Mouse (Mus musculus) ES-Bruce4 (cell line): ENCODE data around the gene Fkbp6. TPM values are rescaled to one million over a fixed set of nuclear protein-coding genes. Genes with fewer than 3 reads are reported as not detected.

Source experiments
- H3K27ac ChIP-seq: 2 replicates; pipeline ENCODE4 v1.5.1; 2012; ENCODE audit warnings: low read length, inconsistent platforms; ENCODE audit not compliant: insufficient read depth
- H3K27me3 ChIP-seq: 2 replicates; pipeline ENCODE4 v1.6.1; 2012; ENCODE audit warnings: mild to moderate bottlenecking, low read length, inconsistent platforms; ENCODE audit not compliant: control insufficient read depth, poor library complexity, insufficient read depth, severe bottlenecking
- H3K36me3 ChIP-seq: 2 replicates; pipeline ENCODE4 v1.6.1; 2012; ENCODE audit warnings: inconsistent platforms, mild to moderate bottlenecking, low read length, moderate library complexity; ENCODE audit not compliant: control insufficient read depth, poor library complexity, insufficient read depth, severe bottlenecking
- H3K4me1 ChIP-seq: one replicate; pipeline ENCODE4 v1.8.1; 2011; ENCODE audit warnings: low read length; ENCODE audit not compliant: control insufficient read depth, insufficient read depth
- H3K4me3 ChIP-seq: 2 replicates; pipeline ENCODE4 v1.5.1; 2011; ENCODE audit warnings: low read depth, mild to moderate bottlenecking, low read length
- H3K9ac ChIP-seq: 2 replicates; pipeline ENCODE4 v1.6.1; 2012; ENCODE audit warnings: low read depth, mild to moderate bottlenecking, inconsistent platforms; ENCODE audit not compliant: poor library complexity, severe bottlenecking
- H3K9me3 ChIP-seq: replicated peaks from 2 replicates; pipeline ENCODE4 v1.6.1; 2012; ENCODE audit warnings: mild to moderate bottlenecking, low read length, inconsistent platforms; ENCODE audit not compliant: control insufficient read depth, poor library complexity, insufficient read depth, severe bottlenecking
- CTCF ChIP-seq: IDR thresholded peaks from one replicate; pipeline ENCODE4 v1.8.1; 2011; ENCODE audit warnings: low read depth, low read length
- EP300 ChIP-seq: IDR thresholded peaks from 2 replicates; pipeline ENCODE4 v1.6.1; 2011; ENCODE audit warnings: low read depth, low read length; ENCODE audit not compliant: insufficient read depth
- POLR2A ChIP-seq: IDR thresholded peaks from one replicate; pipeline ENCODE4 v1.8.1; 2011; ENCODE audit warnings: low read length; ENCODE audit not compliant: insufficient read depth
- polyA plus RNA-seq: library from polyadenylated mRNA; stranded (reverse); fragments of >200 nt; gene quantifications from 2 replicates; pipeline ENCODE4 v1.2.4, GENCODE M21; 2011; ENCODE audit warnings: low read depth; ENCODE audit not compliant: missing spikeins, insufficient read depth, insufficient read length

Gene Fkbp6
- polyA plus RNA-seq, 1 experiment: 0.49 TPM

- TF ChIP-seq EP300 (no peak), POLR2A (no peak), CTCF (no peak)
- H3K4me1 ChIP-seq: no peaks in the 10 kb centered on the region
- no peaks in the 10 kb centered on the region for H3K27me3 ChIP-seq
- H3K9ac ChIP-seq: no peak overlapping the region
- 0 out of 2 replicates have a peak, but pooled peaks cover 5% of the 10 kb centered on the region for H3K9me3 ChIP-seq
- no peaks in the 10 kb centered on the region for H3K36me3 ChIP-seq
- H3K4me3 ChIP-seq: no peak overlapping the region
- no peak overlapping the region for H3K27ac ChIP-seq
Measured at GRCm38 (mm10) chr5:135347511-135348011, 2.3 kb downstream of the Fkbp6 start.

GRCm38 (mm10) chr5:135346430-135346829 lies 3.4 kb downstream of the Fkbp6 start:
- Histone ChIP-seq H3K27ac (no peak overlapping the region), H3K4me3 (no peak overlapping the region), H3K4me1 (no peaks in the 10 kb centered on the region), H3K9ac (no peak overlapping the region), H3K9me3 (0 out of 2 replicates have a peak, but pooled peaks cover 5% of the 10 kb centered on the region), H3K36me3 (no peaks in the 10 kb centered on the region), H3K27me3 (no peaks in the 10 kb centered on the region)
- TF ChIP-seq CTCF: no peak
- no peak for TF ChIP-seq EP300
- no peak for TF ChIP-seq POLR2A

GRCm38 (mm10) chr5:135345989-135346388 lies 3.9 kb downstream of the Fkbp6 start:
- Histone ChIP-seq H3K4me3 (no peak overlapping the region), H3K9ac (no peak overlapping the region), H3K36me3 (no peaks in the 10 kb centered on the region), H3K9me3 (0 out of 2 replicates have a peak, but pooled peaks cover 4% of the 10 kb centered on the region), H3K27ac (no peak overlapping the region), H3K27me3 (no peaks in the 10 kb centered on the region), H3K4me1 (no peaks in the 10 kb centered on the region)
- TF ChIP-seq EP300 (no peak), CTCF (no peak)

GRCm38 (mm10) chr5:135337575-135337974 lies 12.3 kb downstream of the Fkbp6 start:
- H3K9ac ChIP-seq: no peak overlapping the region
- H3K4me3 ChIP-seq: no peak overlapping the region
- H3K36me3 ChIP-seq: no peaks in the 10 kb centered on the region
- no peaks in the 10 kb centered on the region for H3K4me1 ChIP-seq
- H3K27me3 ChIP-seq: no peaks in the 10 kb centered on the region
- no peaks in the 10 kb centered on the region for H3K9me3 ChIP-seq
- TF ChIP-seq EP300 (no peak), CTCF (no peak), POLR2A (no peak)
- H3K27ac ChIP-seq: no peak overlapping the region

- H3K36me3 ChIP-seq: no peaks in the 10 kb centered on the region
- no peaks in the 10 kb centered on the region for H3K27me3 ChIP-seq
- TF ChIP-seq POLR2A (no peak), EP300 (no peak), CTCF (no peak)
- H3K9ac ChIP-seq: no peak overlapping the region
- no peak overlapping the region for H3K4me3 ChIP-seq
- H3K27ac ChIP-seq: no peak overlapping the region
- H3K4me1 ChIP-seq: no peaks in the 10 kb centered on the region
- no peaks in the 10 kb centered on the region for H3K9me3 ChIP-seq
Measured at GRCm38 (mm10) chr5:135331161-135331560, 18.7 kb downstream of the Fkbp6 start.

GRCm38 (mm10) chr5:135330201-135330600 lies 19.6 kb downstream of the Fkbp6 start:
- no peak for TF ChIP-seq CTCF
- no peak for TF ChIP-seq EP300
- TF ChIP-seq POLR2A: no peak
- no peak overlapping the region for H3K27ac ChIP-seq
- H3K4me1 ChIP-seq: no peaks in the 10 kb centered on the region
- H3K27me3 ChIP-seq: no peaks in the 10 kb centered on the region
- no peak overlapping the region for H3K4me3 ChIP-seq
- H3K9ac ChIP-seq: no peak overlapping the region
- no peaks in the 10 kb centered on the region for H3K36me3 ChIP-seq
- H3K9me3 ChIP-seq: no peaks in the 10 kb centered on the region
